Mouse (Mus musculus) E14TG2a.4 (cell line): Measurements from ENCODE around the gene Gm49510.

Source experiments
- CTCF ChIP-seq: conservative IDR thresholded peaks from 2 replicates; pipeline ENCODE4 v1.5.1; 2014; ENCODE audit warnings: low read length
- NANOG ChIP-seq: IDR thresholded peaks from 2 replicates; pipeline ENCODE4 v1.6.1; 2014; ENCODE audit warnings: borderline replicate concordance, low read length, mixed read lengths
- POU5F1 ChIP-seq: IDR thresholded peaks from 2 replicates; pipeline ENCODE4 v1.6.1; 2014; ENCODE audit warnings: low read length, borderline replicate concordance

- TF ChIP-seq CTCF (peak; percentile 57), POU5F1 (no peak), NANOG (no peak)
These were observed 56.9 kb downstream of the Gm49510 start for GRCm38 (mm10) chr15:78956351-78956750.
